Comparison of ENCODE assay signal across 9 mouse cellular contexts in the genomic region with DNA sequence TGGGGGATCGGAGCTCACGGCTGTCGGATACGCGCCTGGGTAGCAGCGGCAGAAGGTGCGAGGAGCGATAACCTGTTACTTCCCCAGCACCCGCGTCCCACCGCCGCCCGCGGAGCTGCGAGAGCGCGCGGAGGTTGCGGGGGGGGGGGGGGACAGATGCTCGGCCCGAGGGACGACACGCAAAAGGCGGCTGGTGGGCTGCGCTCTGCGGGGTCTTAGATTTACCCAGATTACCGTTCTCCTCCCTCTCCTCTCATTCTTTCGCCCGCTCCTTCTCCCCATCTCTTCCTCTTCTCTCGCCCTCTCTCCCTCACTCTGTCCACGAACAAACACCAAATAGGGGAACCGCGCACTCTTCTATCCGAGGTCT. TPM values are rescaled to one million over a fixed set of nuclear protein-coding genes. Genes with fewer than 3 reads are reported as not detected.
A peak's percentile ranks its signal among the peaks of the same experiment; 100 is the strongest.
DNase-seq lines count a peak whose midpoint lies in the region; ATAC-seq and TF ChIP-seq lines count a peak whose summit lies in the region.
"Had no signal": no experiment of that assay in that cellular context is flagged by ENCODE, and none has a peak within 500 bp of the region (broad histone marks: within the 10 kb centered on the region; RNA-seq: fewer than 3 reads in every experiment).

No protein-coding gene starts in this region.

- WGBS in heart, embryonic 12.5 days: 2% methylated on average over 19 of the region's 34 CpGs
- 1% methylated on average over 26 of the region's 34 CpGs for WGBS in forebrain, embryonic 13.5 days
- WGBS in limb, embryonic 14.5 days: 1% methylated on average over 21 of the region's 34 CpGs

- TF ChIP-seq CTCF in CH12.LX (conservative IDR thresholded peaks at IDR 0.05 in 1 of 2, IDR thresholded peaks at IDR 0.05 in 1 of 2; ENCODE audit: low read depth in 2 of 2, low read length in 2 of 2): no peak

- H3K27ac ChIP-seq in heart, embryonic 12.5 days (ENCODE audit: poor library complexity, severe bottlenecking): no peak overlapping the region
- H3K27ac ChIP-seq in CH12.LX (ENCODE audit: insufficient read depth, low read depth): no peak overlapping the region
- H3K27ac ChIP-seq in forebrain, embryonic 13.5 days: peak overlapping the region; percentile 95
- H3K27ac ChIP-seq in limb, embryonic 14.5 days (replicated peaks; ENCODE audit: low read depth, low read length): no peak overlapping the region

- no peak for DNase-seq in heart, adult 18-20 months
- DNase-seq in CH12.LX (ENCODE audit: extremely low read depth): no peak
- DNase-seq in limb, embryonic 14.5 days (ENCODE audit: low spot score): no peak
- no peak for DNase-seq in frontal cortex, adult 2 months (ENCODE audit: extremely low spot score in 1 of 2, low spot score in 1 of 2)
- no peak for DNase-seq in gastrocnemius, postnatal 36 days
- DNase-seq in ovary, postnatal 10 days (ENCODE audit: low spot score): no peak

- H3K36me3 ChIP-seq in heart, embryonic 12.5 days: no peaks in the 10 kb centered on the region
- H3K36me3 ChIP-seq in CH12.LX (replicated peaks in 1 of 2; ENCODE audit: control insufficient read depth in 1 of 2, insufficient read depth in 1 of 2, low read length in 1 of 2): no peaks in the 10 kb centered on the region
- no peaks in the 10 kb centered on the region for H3K36me3 ChIP-seq in forebrain, embryonic 13.5 days (ENCODE audit: poor library complexity, severe bottlenecking)
- no peaks in the 10 kb centered on the region for H3K36me3 ChIP-seq in limb, embryonic 14.5 days (ENCODE audit: control insufficient read depth, insufficient read depth, low read length)

- peak overlapping the region; percentile 70 for H3K4me2 ChIP-seq in heart, embryonic 12.5 days
- peak overlapping the region; percentile 92 for H3K4me2 ChIP-seq in CH12.LX (ENCODE audit: insufficient read depth, low read depth, poor library complexity, severe bottlenecking)
- peak overlapping the region; percentile 72 for H3K4me2 ChIP-seq in forebrain, embryonic 13.5 days
- H3K4me2 ChIP-seq in limb, embryonic 14.5 days (replicated peaks; ENCODE audit: low read depth, low read length, severe bottlenecking): peak overlapping the region; percentile 40

- no peak for ATAC-seq in heart, embryonic 12.5 days (ENCODE audit: insufficient number of reproducible peaks, low FRiP score)
- ATAC-seq in forebrain, embryonic 13.5 days: no peak
- no peak for ATAC-seq in limb, embryonic 14.5 days (ENCODE audit: low FRiP score, low read depth)

- 0 out of 2 replicates have a peak overlapping the region, but pooled peaks have one; percentile 40 for H3K9ac ChIP-seq in heart, embryonic 12.5 days
- H3K9ac ChIP-seq in CH12.LX (ENCODE audit: insufficient read depth, low read depth): no peak overlapping the region
- H3K9ac ChIP-seq in forebrain, embryonic 13.5 days: peak overlapping the region; percentile 81
- no peak overlapping the region for H3K9ac ChIP-seq in limb, embryonic 14.5 days (ENCODE audit: low read depth, low read length, severe bottlenecking)

- no peaks in the 10 kb centered on the region for H3K79me2 ChIP-seq in CH12.LX (replicated peaks; ENCODE audit: control insufficient read depth, extremely low read depth, insufficient read depth, poor library complexity, severe bottlenecking)

- peak overlapping the region; percentile 33 for H3K4me3 ChIP-seq in heart, embryonic 12.5 days
- peak overlapping the region in 1 of 3 experiments; percentile 19 for H3K4me3 ChIP-seq in CH12.LX (replicated peaks in 1 of 3; ENCODE audit: low read depth in 2 of 3, low read length in 2 of 3, poor library complexity in 1 of 3)
- peak overlapping the region; percentile 54 for H3K4me3 ChIP-seq in forebrain, embryonic 13.5 days
- peak overlapping the region; percentile 25 for H3K4me3 ChIP-seq in limb, embryonic 14.5 days (replicated peaks; ENCODE audit: low read length)

- peaks cover 94% of the 10 kb centered on the region for H3K27me3 ChIP-seq in heart, embryonic 12.5 days (replicated peaks)
- H3K27me3 ChIP-seq in CH12.LX (replicated peaks): peaks cover 33% of the 10 kb centered on the region
- peaks cover 90% of the 10 kb centered on the region for H3K27me3 ChIP-seq in forebrain, embryonic 13.5 days
- H3K27me3 ChIP-seq in limb, embryonic 14.5 days (ENCODE audit: control insufficient read depth, insufficient read depth, low read length): peaks cover 92% of the 10 kb centered on the region

- no peak for TF ChIP-seq RAD21 in CH12.LX (IDR thresholded peaks at IDR 0.05; ENCODE audit: low read depth, low read length)

- in situ Hi-C loops in CH12.LX (cut with MboI; ENCODE audit: low pct_ligation_motif_present, low pct_unique_long_range_greater_than_20kb, low sequenced_read_pairs): loop anchor here (10.0 to 25.0 kb wide), 2 partner anchors 338 to 425 kb away; no protein-coding TSS in a partner anchor

- H3K9me3 ChIP-seq in heart, embryonic 12.5 days (replicated peaks): no peaks in the 10 kb centered on the region
- peaks cover 17% of the 10 kb centered on the region for H3K9me3 ChIP-seq in CH12.LX (replicated peaks; ENCODE audit: low read length)
- no peaks in the 10 kb centered on the region for H3K9me3 ChIP-seq in forebrain, embryonic 13.5 days (replicated peaks)
- H3K9me3 ChIP-seq in limb, embryonic 14.5 days (ENCODE audit: control insufficient read depth, low read length): no peaks in the 10 kb centered on the region

- TF ChIP-seq POLR2A in CH12.LX (IDR thresholded peaks at IDR 0.05; ENCODE audit: low read depth, low read length): no peak
- TF ChIP-seq POLR2A in limb, embryonic 14.5 days (IDR thresholded peaks at IDR 0.05; ENCODE audit: borderline replicate concordance, extremely low read depth, insufficient read depth, insufficient read length): no peak

- dilution Hi-C loops in CH12.LX (cut with MboI; ENCODE audit: extremely low pct_ligation_motif_present, extremely low pct_unique_long_range_greater_than_20kb, low sequenced_read_pairs): no loop called here

- no peak for TF ChIP-seq EP300 in CH12.LX (IDR thresholded peaks at IDR 0.05; ENCODE audit: low read length)

- intact Hi-C loops in gastrocnemius, postnatal 36 days (cut with DNase I): no loop called here

- peaks cover 54% of the 10 kb centered on the region for H3K4me1 ChIP-seq in heart, embryonic 12.5 days (replicated peaks)
- peaks cover 2 to 25% of the 10 kb centered on the region in 2 experiments; a peak in 3 of 4 replicates for H3K4me1 ChIP-seq in CH12.LX (ENCODE audit: control insufficient read depth in 1 of 2, insufficient read depth in 2 of 2)
- peaks cover 81% of the 10 kb centered on the region for H3K4me1 ChIP-seq in forebrain, embryonic 13.5 days
- H3K4me1 ChIP-seq in limb, embryonic 14.5 days (ENCODE audit: control insufficient read depth, insufficient read depth, low read length): peaks cover 27% of the 10 kb centered on the region

TF ChIP-seq in CH12.LX, 34 proteins besides CTCF, POLR2A, EP300 and RAD21:
- TF ChIP-seq PAX5 (IDR thresholded peaks at IDR 0.05; ENCODE audit: low read length): no peak
- no peak for TF ChIP-seq TCF12 (IDR thresholded peaks at IDR 0.05; ENCODE audit: low read depth, low read length)

RNA-seq across cellular contexts. Expression of a gene that starts 9.7 kb away (rescaled TPM):
- 0.22 and 0.33 TPM in 2 replicates for polyA plus RNA-seq in heart, embryonic 12.5 days (2016; fragmentation: Nextera tagmentation; extraction: Ambion mirVana)
- total RNA-seq in heart, adult 18-20 months (2021): under 1 TPM in 1 of 2 experiments, not detected in 1; 0.17 TPM
- total RNA-seq in CH12.LX (2012; rRNA removed) (0.50 and 1.4 TPM in 2 replicates), CH12.LX (2014; rRNA removed) (1.7 and 1.9 TPM in 2 replicates)
- polyA plus RNA-seq in CH12.LX (2012; ENCODE audit: insufficient read length, low read depth): 1.2 and 1.3 TPM in 2 replicates
- polyA plus RNA-seq in forebrain, embryonic 13.5 days (2015; fragmentation: Nextera tagmentation; extraction: Ambion mirVana): 35.5 and 45.4 TPM in 2 replicates
- polyA plus RNA-seq in limb, embryonic 14.5 days (2012; rRNA removed): 0.51 and 0.91 TPM in 2 replicates
- 0.37 and 0.39 TPM in 2 replicates for polyA plus RNA-seq in limb, embryonic 14.5 days (2014; fragmentation: Nextera tagmentation; extraction: Ambion mirVana)
- polyA plus RNA-seq in frontal cortex, adult 2 months (2012; rRNA removed): 891 and 1,276 TPM in 2 replicates
- total RNA-seq in gastrocnemius, postnatal 36 days (2021): 1 to 10 TPM; 1.1 to 1.6 TPM
- total RNA-seq: megakaryocyte, adult 5-6 weeks had no signal

RNA-seq across cellular contexts. Expression of a gene that starts 54.0 kb away (rescaled TPM):
- 0.36 and 0.64 TPM in 2 replicates for polyA plus RNA-seq in heart, embryonic 12.5 days (2016; fragmentation: Nextera tagmentation; extraction: Ambion mirVana)
- total RNA-seq in heart, adult 18-20 months (2021): 1 to 10 TPM in 1 of 2 experiments, not detected in 1; 1.3 TPM
- total RNA-seq in CH12.LX (2012; rRNA removed) (not detected in 2 replicates), CH12.LX (2014; rRNA removed) (not detected in 2 replicates)
- 0.24 and 0.27 TPM in 2 replicates for polyA plus RNA-seq in CH12.LX (2012; ENCODE audit: insufficient read length, low read depth)
- 2.2 and 2.8 TPM in 2 replicates for polyA plus RNA-seq in forebrain, embryonic 13.5 days (2015; fragmentation: Nextera tagmentation; extraction: Ambion mirVana)
- polyA plus RNA-seq in limb, embryonic 14.5 days (2012; rRNA removed): 1.1 and 2.0 TPM in 2 replicates
- 1.3 and 2.2 TPM in 2 replicates for polyA plus RNA-seq in limb, embryonic 14.5 days (2014; fragmentation: Nextera tagmentation; extraction: Ambion mirVana)
- 0.94 and 1.0 TPM in 2 replicates for polyA plus RNA-seq in frontal cortex, adult 2 months (2012; rRNA removed)
- not detected for total RNA-seq in gastrocnemius, postnatal 36 days (2021)
- total RNA-seq: megakaryocyte, adult 5-6 weeks had no signal

Comparison
In these comparisons a context has a peak if more than half of its experiments do, and no peak if none do; other contexts are left out.
1. H3K4me2 ChIP-seq: peak in every context shown above with its lines; median percentile 92 in CH12.LX; 72 in forebrain, embryonic 13.5 days; 70 in heart, embryonic 12.5 days; 40 in limb, embryonic 14.5 days.
2. H3K9ac ChIP-seq: peak in heart, embryonic 12.5 days (single experiment) and forebrain, embryonic 13.5 days (single experiment); none in CH12.LX (single experiment) and limb, embryonic 14.5 days (single experiment).
3. RNA of a gene that starts 9.7 kb away (polyA plus RNA-seq): 891 to 1,276 TPM in frontal cortex, adult 2 months; 35.5 to 45.4 TPM in forebrain, embryonic 13.5 days, 1.2 to 1.3 TPM in CH12.LX, 0.37 to 0.91 TPM in limb, embryonic 14.5 days and 0.22 to 0.33 TPM in heart, embryonic 12.5 days; every median in the first group is over 10 times any median in the second.